Mouse (Mus musculus) kidney, adult 2 months (tissue): Measurements from ENCODE around the gene Pycr1.

Source experiments
- CTCF ChIP-seq: fragments of 200-500 bp; conservative IDR thresholded peaks from 2 replicates; pipeline ENCODE4 v1.5.1; 2011; ENCODE audit warnings: low read depth, mild to moderate bottlenecking, control low read depth, low read length, moderate library complexity, mixed read lengths; ENCODE audit not compliant: insufficient read depth, insufficient read length
- POLR2A ChIP-seq: fragments of 200-500 bp; IDR thresholded peaks from one replicate; pipeline ENCODE4 v1.6.1; 2011; ENCODE audit warnings: low read depth, low read length, control low read depth

DNA sequence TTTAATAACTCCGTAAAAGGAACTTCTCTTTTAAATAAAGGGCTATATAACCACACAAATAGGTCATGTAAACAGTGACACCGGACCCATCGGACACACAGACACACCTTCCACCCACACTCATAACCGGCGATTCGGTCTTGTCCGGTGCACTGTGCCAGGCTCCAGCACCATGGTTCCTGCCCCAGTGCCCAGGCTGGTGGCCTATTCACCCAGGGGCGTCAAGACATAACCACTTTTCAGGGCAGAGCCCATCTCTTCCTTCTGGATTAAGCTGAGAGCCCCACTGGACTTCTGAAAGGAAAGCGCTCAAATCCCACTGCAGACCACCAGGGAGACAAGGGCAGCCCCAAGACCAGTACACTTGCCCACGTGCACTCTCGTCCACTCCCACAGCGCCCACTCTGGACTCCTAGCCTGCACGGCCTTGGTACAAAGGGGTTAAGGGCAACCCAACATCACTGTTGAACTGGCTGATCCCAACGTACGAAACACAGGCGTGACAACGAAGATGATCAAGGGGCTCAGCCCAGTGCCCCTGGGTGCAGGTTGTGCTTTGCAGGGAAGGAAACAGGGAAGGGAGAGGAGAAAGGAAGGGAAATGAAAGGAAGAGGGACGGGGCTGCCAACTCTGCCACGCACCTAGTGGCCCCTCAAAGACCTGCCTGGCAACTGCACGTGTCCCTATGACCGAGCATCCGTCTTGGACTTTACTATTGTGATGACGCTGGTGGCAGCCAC is 14.8 kb downstream of the Pycr1 start:
- TF ChIP-seq POLR2A (no peak), CTCF (no peak)
